Mouse (Mus musculus): ENCODE data around the gene Hoxd10. TPM values are rescaled to one million over a fixed set of nuclear protein-coding genes. Genes with fewer than 3 reads are reported as not detected.

The Hoxd10 gene
- polyA plus RNA-seq, 2 experiments = 0.07 TPM; not detected in 1

GRCm38 (mm10) chr2:74694066-74694465, 2.3 kb downstream of the Hoxd10 start:
- H3K27ac ChIP-seq = no peak overlapping the region
- DNase-seq (ENCODE audit: low read depth in 3 of 3, low spot score in 3 of 3) (peak in 1 of 3 experiments; percentile 13), ATAC-seq (ENCODE audit: insufficient read depth) (no peak)
- H3K9ac ChIP-seq (replicated peaks) = no peak overlapping the region
- TF ChIP-seq CTCF (IDR thresholded peaks at IDR 0.05; ENCODE audit: low read depth) (peak; percentile 31; the same call in 1 of the 2 replicates), EP300 (IDR thresholded peaks at IDR 0.05; ENCODE audit: low read depth) (no peak)
- no peak overlapping the region for H3K4me3 ChIP-seq (ENCODE audit: insufficient read depth in 1 of 2, low read depth in 2 of 2, low read length in 2 of 2)
- no peaks in the 10 kb centered on the region for H3K4me1 ChIP-seq (replicated peaks; ENCODE audit: control insufficient read depth in 2 of 2, insufficient read depth in 2 of 2, low read length in 1 of 2)
- H3K27me3 ChIP-seq (ENCODE audit: control insufficient read depth, insufficient read depth, low read length) = peaks cover 100% of the 10 kb centered on the region
- H3K4me2 ChIP-seq (ENCODE audit: low read depth) = no peak overlapping the region
- H3K36me3 ChIP-seq (replicated peaks; ENCODE audit: control insufficient read depth, insufficient read depth, low read depth) = no peaks in the 10 kb centered on the region
- H3K9me3 ChIP-seq (ENCODE audit: control insufficient read depth, low read length) = no peaks in the 10 kb centered on the region
- 3% methylated on average over 16 of the region's 16 CpGs for WGBS (ENCODE audit: insufficient replicate concordance)

GRCm38 (mm10) chr2:74695383-74695782, 3.7 kb downstream of the Hoxd10 start:
- Histone ChIP-seq H3K36me3 (replicated peaks; ENCODE audit: control insufficient read depth, insufficient read depth, low read depth) (no peaks in the 10 kb centered on the region), H3K9me3 (ENCODE audit: control insufficient read depth, low read length) (no peaks in the 10 kb centered on the region), H3K4me3 (ENCODE audit: insufficient read depth in 1 of 2, low read depth in 2 of 2, low read length in 2 of 2) (no peak overlapping the region), H3K9ac (replicated peaks) (no peak overlapping the region), H3K4me2 (ENCODE audit: low read depth) (no peak overlapping the region), H3K4me1 (replicated peaks; ENCODE audit: control insufficient read depth in 2 of 2, insufficient read depth in 2 of 2, low read length in 1 of 2) (no peaks in the 10 kb centered on the region), H3K27me3 (ENCODE audit: control insufficient read depth, insufficient read depth, low read length) (peaks cover 100% of the 10 kb centered on the region), H3K27ac (no peak overlapping the region)
- TF ChIP-seq CTCF (IDR thresholded peaks at IDR 0.05; ENCODE audit: low read depth) (no peak), EP300 (IDR thresholded peaks at IDR 0.05; ENCODE audit: low read depth) (no peak)
- DNase-seq (ENCODE audit: low read depth in 3 of 3, low spot score in 3 of 3) = no peak
- no peak for ATAC-seq (ENCODE audit: insufficient read depth)
- 6% methylated on average over 1 of the region's 1 CpGs for WGBS (ENCODE audit: insufficient replicate concordance)

GRCm38 (mm10) chr2:74695813-74696430, 4.2 kb downstream of the Hoxd10 start:
- DNase-seq (ENCODE audit: low read depth in 3 of 3, low spot score in 3 of 3) = no peak
- WGBS (ENCODE audit: insufficient replicate concordance) = 10% methylated on average over 7 of the region's 7 CpGs
- no peak overlapping the region for H3K27ac ChIP-seq

GRCm38 (mm10) chr2:74696442-74697335, 5.0 kb downstream of the Hoxd10 start:
- no peak overlapping the region for H3K27ac ChIP-seq
- H3K4me2 ChIP-seq (ENCODE audit: low read depth) = no peak overlapping the region
- ATAC-seq (ENCODE audit: insufficient read depth) = no peak
- H3K9me3 ChIP-seq (ENCODE audit: control insufficient read depth, low read length) = no peaks in the 10 kb centered on the region
- H3K4me1 ChIP-seq (replicated peaks; ENCODE audit: control insufficient read depth in 2 of 2, insufficient read depth in 2 of 2, low read length in 1 of 2) = no peaks in the 10 kb centered on the region
- DNase-seq (ENCODE audit: low read depth in 3 of 3, low spot score in 3 of 3) = no peak
- TF ChIP-seq CTCF (IDR thresholded peaks at IDR 0.05; ENCODE audit: low read depth) = no peak
- TF ChIP-seq EP300 (IDR thresholded peaks at IDR 0.05; ENCODE audit: low read depth) = no peak
- H3K27me3 ChIP-seq (ENCODE audit: control insufficient read depth, insufficient read depth, low read length) = peaks cover 100% of the 10 kb centered on the region
- H3K4me3 ChIP-seq (ENCODE audit: insufficient read depth in 1 of 2, low read depth in 2 of 2, low read length in 2 of 2) = no peak overlapping the region
- H3K36me3 ChIP-seq (replicated peaks; ENCODE audit: control insufficient read depth, insufficient read depth, low read depth) = no peaks in the 10 kb centered on the region
- H3K9ac ChIP-seq (replicated peaks) = no peak overlapping the region
- 3% methylated on average over 34 of the region's 34 CpGs for WGBS (ENCODE audit: insufficient replicate concordance)

More at GRCm38 (mm10) chr2:74695813-74696430, 4.2 kb downstream of the Hoxd10 start:
- no peaks in the 10 kb centered on the region for H3K4me1 ChIP-seq (replicated peaks; ENCODE audit: control insufficient read depth in 2 of 2, insufficient read depth in 2 of 2, low read length in 1 of 2)
- no peak for TF ChIP-seq EP300 (IDR thresholded peaks at IDR 0.05; ENCODE audit: low read depth)
- no peak for TF ChIP-seq CTCF (IDR thresholded peaks at IDR 0.05; ENCODE audit: low read depth)
- H3K4me2 ChIP-seq (ENCODE audit: low read depth) = no peak overlapping the region
- ATAC-seq (ENCODE audit: insufficient read depth) = no peak
- H3K27me3 ChIP-seq (ENCODE audit: control insufficient read depth, insufficient read depth, low read length) = peaks cover 100% of the 10 kb centered on the region
- no peaks in the 10 kb centered on the region for H3K9me3 ChIP-seq (ENCODE audit: control insufficient read depth, low read length)
- H3K36me3 ChIP-seq (replicated peaks; ENCODE audit: control insufficient read depth, insufficient read depth, low read depth) = no peaks in the 10 kb centered on the region
- H3K4me3 ChIP-seq (ENCODE audit: insufficient read depth in 1 of 2, low read depth in 2 of 2, low read length in 2 of 2) = no peak overlapping the region
- no peak overlapping the region for H3K9ac ChIP-seq (replicated peaks)

GRCm38 (mm10) chr2:74697567-74698121, 5.9 kb downstream of the Hoxd10 start, which contains the start of gene Hoxd9:
Gene Hoxd9, plus strand, starts transcription at chr2:74697727.
- TF ChIP-seq EP300 (IDR thresholded peaks at IDR 0.05; ENCODE audit: low read depth) = no peak
- no peak for TF ChIP-seq CTCF (IDR thresholded peaks at IDR 0.05; ENCODE audit: low read depth)
- DNase-seq (ENCODE audit: low read depth in 3 of 3, low spot score in 3 of 3) (no peak), ATAC-seq (ENCODE audit: insufficient read depth) (no peak)
- Histone ChIP-seq H3K27ac (no peak within 1 kb of the TSS), H3K4me1 (replicated peaks; ENCODE audit: control insufficient read depth in 2 of 2, insufficient read depth in 2 of 2, low read length in 1 of 2) (no peaks in the 10 kb centered on the region), H3K9me3 (ENCODE audit: control insufficient read depth, low read length) (no peaks in the 10 kb centered on the region), H3K4me2 (ENCODE audit: low read depth) (peak within 1 kb of the TSS; percentile 34), H3K36me3 (replicated peaks; ENCODE audit: control insufficient read depth, insufficient read depth, low read depth) (no peaks in the 10 kb centered on the region), H3K9ac (replicated peaks) (no peak within 1 kb of the TSS), H3K27me3 (ENCODE audit: control insufficient read depth, insufficient read depth, low read length) (peaks cover 99% of the 10 kb centered on the region), H3K4me3 (ENCODE audit: insufficient read depth in 1 of 2, low read depth in 2 of 2, low read length in 2 of 2) (peak within 1 kb of the TSS in 1 of 2 experiments; percentile 27; a peak in 2 of 4 replicates)
- WGBS (ENCODE audit: insufficient replicate concordance) = under 1% methylated on average over 43 of the region's 43 CpGs

Data from liver, embryonic 14.5 days (tissue).